Comparison of ENCODE assay signal across 1 mouse cellular context in the genomic region with DNA sequence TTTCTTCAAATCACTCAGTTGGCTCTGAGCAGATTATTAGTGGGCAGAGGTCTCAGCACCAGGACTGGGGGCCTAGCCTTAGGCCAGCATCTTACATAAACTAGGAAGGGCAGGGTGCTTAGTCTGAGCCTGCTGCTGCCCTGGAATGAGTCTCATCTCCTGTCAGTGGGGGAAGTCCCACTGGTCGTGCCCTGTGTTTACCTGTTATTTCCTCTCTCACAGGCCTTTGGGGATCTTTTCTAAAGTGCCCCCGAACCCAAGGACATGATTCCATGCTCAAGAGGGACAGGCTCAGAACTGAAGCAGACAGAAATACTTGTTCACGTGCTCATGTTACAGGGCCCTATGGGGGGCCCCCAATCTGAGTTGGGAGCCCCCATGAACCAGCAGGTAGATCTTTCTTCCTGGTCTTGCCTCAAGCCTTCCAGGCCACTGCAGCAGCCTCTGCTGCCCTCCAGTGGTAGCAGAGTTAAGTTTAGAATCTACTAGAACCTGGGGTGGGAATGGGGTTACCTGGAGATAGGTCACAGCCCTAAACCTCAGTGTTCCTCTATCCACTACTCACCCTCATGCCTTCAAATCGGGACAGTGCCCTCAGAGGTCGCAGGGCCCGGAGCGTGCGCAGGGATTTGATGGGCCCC.
TF ChIP-seq lines count a peak whose summit lies in the region.

No protein-coding gene starts in this region.

TF ChIP-seq in MEL, 35 proteins besides CTCF, POLR2A, EP300 and RAD21:
- TF ChIP-seq ZKSCAN1 (IDR thresholded peaks at IDR 0.05; ENCODE audit: low read depth, low read length) = no peak
- TF ChIP-seq MYC (IDR thresholded peaks at IDR 0.05; ENCODE audit: low read depth, low read length) = no peak
- peak; percentile 44; the same call in 1 of the 2 replicates for TF ChIP-seq ELF1 (IDR thresholded peaks at IDR 0.05; ENCODE audit: low read depth, low read length)
- TF ChIP-seq MAZ (IDR thresholded peaks at IDR 0.05; ENCODE audit: low read depth, low read length) = peak; percentile 67; the same call in 1 of the 2 replicates
- TF ChIP-seq MXI1 (IDR thresholded peaks at IDR 0.05; ENCODE audit: low read depth, low read length) = no peak
- no peak for TF ChIP-seq MAFK (IDR thresholded peaks at IDR 0.05; ENCODE audit: borderline replicate concordance, low read depth, low read length)
- no peak for TF ChIP-seq NELFE (IDR thresholded peaks at IDR 0.05; ENCODE audit: low read depth, low read length)
- TF ChIP-seq POLR2AphosphoS5 (IDR thresholded peaks at IDR 0.05; ENCODE audit: borderline replicate concordance, low read depth, low read length) = no peak
- TF ChIP-seq CHD1 (IDR thresholded peaks at IDR 0.05; ENCODE audit: low read depth, low read length) = no peak
- TF ChIP-seq TBP (IDR thresholded peaks at IDR 0.05; ENCODE audit: low read depth, low read length) = no peak
- TF ChIP-seq GABPA (IDR thresholded peaks at IDR 0.05; ENCODE audit: low read depth, low read length) = no peak
- 0 out of 2 replicates have a peak, but pooled peaks have one; percentile 29 for TF ChIP-seq MYB (IDR thresholded peaks at IDR 0.05; ENCODE audit: low read depth, low read length)
- no peak for TF ChIP-seq NRF1 (IDR thresholded peaks at IDR 0.05; ENCODE audit: insufficient read depth, low read depth, low read length, poor library complexity, severe bottlenecking)
- TF ChIP-seq POLR2AphosphoS2 (IDR thresholded peaks at IDR 0.05; ENCODE audit: low read length) = no peak
- no peak for TF ChIP-seq USF2 (IDR thresholded peaks at IDR 0.05; ENCODE audit: borderline replicate concordance in 1 of 2, insufficient read depth in 1 of 2, low read depth in 1 of 2, low read length in 2 of 2)
- TF ChIP-seq CHD2 (IDR thresholded peaks at IDR 0.05; ENCODE audit: low read length) = no peak
- 0 out of 2 replicates have a peak, but pooled peaks have one; percentile 46 for TF ChIP-seq SIN3A (IDR thresholded peaks at IDR 0.05; ENCODE audit: low read length)
- TF ChIP-seq ZMIZ1 (IDR thresholded peaks at IDR 0.05; ENCODE audit: low read depth, low read length) = no peak
- no peak for TF ChIP-seq JUND (IDR thresholded peaks at IDR 0.05; ENCODE audit: low read depth, low read length)
- no peak for TF ChIP-seq ETS1 (IDR thresholded peaks at IDR 0.05; ENCODE audit: low read depth, low read length)
- TF ChIP-seq ZC3H11A (IDR thresholded peaks at IDR 0.05; ENCODE audit: low read depth, low read length) = peak; percentile 80
- TF ChIP-seq ZNF384 (IDR thresholded peaks at IDR 0.05; ENCODE audit: low read depth, low read length) = no peak
- peak; percentile 45; the same call in 1 of the 2 replicates for TF ChIP-seq HCFC1 (IDR thresholded peaks at IDR 0.05; ENCODE audit: low read depth, low read length)
- no peak for TF ChIP-seq TAL1 (IDR thresholded peaks at IDR 0.05; ENCODE audit: low read length)
- 0 out of 2 replicates have a peak, but pooled peaks have one; percentile 11 for TF ChIP-seq MEF2A (IDR thresholded peaks at IDR 0.05; ENCODE audit: extremely low read depth, insufficient replicate concordance, low read depth, low read length, poor library complexity, severe bottlenecking)
- no peak for TF ChIP-seq GATA1 (IDR thresholded peaks at IDR 0.05; ENCODE audit: low read depth, low read length)
- no peak for TF ChIP-seq RCOR1 (IDR thresholded peaks at IDR 0.05; ENCODE audit: low read depth, low read length)
- no peak for TF ChIP-seq E2F4 (IDR thresholded peaks at IDR 0.05; ENCODE audit: borderline replicate concordance, low read depth, low read length)
- TF ChIP-seq BHLHE40 (IDR thresholded peaks at IDR 0.05; ENCODE audit: borderline replicate concordance, low read depth, low read length) = no peak
- no peak for TF ChIP-seq UBTF (IDR thresholded peaks at IDR 0.05; ENCODE audit: borderline replicate concordance, insufficient read depth, low read depth, low read length)
- TF ChIP-seq KAT2A (conservative IDR thresholded peaks at IDR 0.05; ENCODE audit: low read depth, low read length) = no peak
- TF ChIP-seq SMC3 (IDR thresholded peaks at IDR 0.05; ENCODE audit: low read depth, low read length) = peak; percentile 90
- no peak for TF ChIP-seq USF1 (IDR thresholded peaks at IDR 0.05; ENCODE audit: low read depth, low read length)
- 0 out of 2 replicates have a peak, but pooled peaks have one; percentile 20 for TF ChIP-seq TCF12 (IDR thresholded peaks at IDR 0.05; ENCODE audit: low read depth, low read length)
- no peak for TF ChIP-seq MAX (IDR thresholded peaks at IDR 0.05; ENCODE audit: low read length)
